Mouse (Mus musculus): Measurements from ENCODE around the gene Ackr4.

- TF ChIP-seq CTCF (IDR thresholded peaks at IDR 0.05; ENCODE audit: borderline replicate concordance, extremely low read depth, insufficient read depth, insufficient read length), result no peak
- TF ChIP-seq POLR2A (IDR thresholded peaks at IDR 0.05; ENCODE audit: borderline replicate concordance, extremely low read depth, insufficient read depth, insufficient read length, poor library complexity, severe bottlenecking), result no peak
These were observed 13.6 kb upstream of the Ackr4 start for GRCm38 (mm10) chr9:104140351-104140750.

All from brain, embryonic 14.5 days (tissue).